Comparison of ENCODE assay signal across 7 mouse cellular contexts in genomic region chr2:181286629-181287337, GRCm38 (mm10). TPM values are rescaled to one million over a fixed set of nuclear protein-coding genes. Genes with fewer than 3 reads are reported as not detected.
DNase-seq lines count a peak whose midpoint lies in the region; ATAC-seq lines count a peak whose summit lies in the region.

No protein-coding gene starts in this region.

- H3K36me3 ChIP-seq in neural tube, embryonic 11.5 days (ENCODE audit: control insufficient read depth, insufficient read depth, low read length): no peaks in the 10 kb centered on the region; the same call in 1 of the 2 replicates
- H3K36me3 ChIP-seq in embryonic facial prominence, embryonic 15.5 days: peaks cover 9% of the 10 kb centered on the region
- peaks cover 32% of the 10 kb centered on the region for H3K36me3 ChIP-seq in limb, embryonic 12.5 days
- H3K36me3 ChIP-seq in stomach, embryonic 14.5 days (ENCODE audit: control insufficient read depth, insufficient read depth, low read length): 0 out of 2 replicates have a peak, but pooled peaks cover 3% of the 10 kb centered on the region

- DNase-seq in neural tube, embryonic 11.5 days (ENCODE audit: low spot score): no peak
- no peak for DNase-seq in neural tube, embryonic 10.5 days (ENCODE audit: extremely low spot score, low spot score)
- DNase-seq in urinary bladder, postnatal 36 days (ENCODE audit: low spot score in 2 of 2): no peak
- no peak for DNase-seq in left cerebral cortex, adult 8-10 months (ENCODE audit: low spot score in 2 of 2)

- peak overlapping the region; percentile 60 for H3K4me3 ChIP-seq in neural tube, embryonic 11.5 days (ENCODE audit: low read depth, low read length)
- H3K4me3 ChIP-seq in embryonic facial prominence, embryonic 15.5 days (replicated peaks): peak overlapping the region; percentile 69
- H3K4me3 ChIP-seq in limb, embryonic 12.5 days (replicated peaks): peak overlapping the region; percentile 61
- H3K4me3 ChIP-seq in stomach, embryonic 14.5 days (ENCODE audit: low read depth, low read length): peak overlapping the region; percentile 68

- H3K9ac ChIP-seq in neural tube, embryonic 11.5 days (ENCODE audit: low read length): peak overlapping the region; percentile 93
- peak overlapping the region; percentile 69 for H3K9ac ChIP-seq in embryonic facial prominence, embryonic 15.5 days
- peak overlapping the region; percentile 79 for H3K9ac ChIP-seq in limb, embryonic 12.5 days (replicated peaks)
- peak overlapping the region; percentile 71 for H3K9ac ChIP-seq in stomach, embryonic 14.5 days (replicated peaks; ENCODE audit: low read depth, low read length)

- H3K9me3 ChIP-seq in neural tube, embryonic 11.5 days (ENCODE audit: control insufficient read depth, low read length): no peaks in the 10 kb centered on the region
- H3K9me3 ChIP-seq in embryonic facial prominence, embryonic 15.5 days (replicated peaks): no peaks in the 10 kb centered on the region
- H3K9me3 ChIP-seq in limb, embryonic 12.5 days: no peaks in the 10 kb centered on the region
- no peaks in the 10 kb centered on the region for H3K9me3 ChIP-seq in stomach, embryonic 14.5 days (ENCODE audit: control insufficient read depth, low read depth, low read length)

- peak overlapping the region; percentile 70 for H3K4me2 ChIP-seq in neural tube, embryonic 11.5 days (ENCODE audit: low read depth)
- peak overlapping the region; percentile 58 for H3K4me2 ChIP-seq in embryonic facial prominence, embryonic 15.5 days (replicated peaks)
- H3K4me2 ChIP-seq in limb, embryonic 12.5 days: peak overlapping the region; percentile 62
- peak overlapping the region; percentile 76 for H3K4me2 ChIP-seq in stomach, embryonic 14.5 days (replicated peaks; ENCODE audit: low read depth, low read length)

- no peak for ATAC-seq in neural tube, embryonic 11.5 days (ENCODE audit: insufficient read depth, low FRiP score, low TSS enrichment)
- no peak for ATAC-seq in embryonic facial prominence, embryonic 15.5 days (ENCODE audit: insufficient number of reproducible peaks, low FRiP score, low TSS enrichment, low read depth)
- no peak for ATAC-seq in limb, embryonic 12.5 days (ENCODE audit: insufficient number of reproducible peaks, insufficient read depth, low FRiP score, low TSS enrichment, low read depth)
- no peak for ATAC-seq in stomach, embryonic 14.5 days (ENCODE audit: insufficient number of reproducible peaks, insufficient read depth, low FRiP score, low read depth)

- H3K27me3 ChIP-seq in neural tube, embryonic 11.5 days (ENCODE audit: control insufficient read depth, insufficient read depth, low read length): no peaks in the 10 kb centered on the region
- H3K27me3 ChIP-seq in embryonic facial prominence, embryonic 15.5 days: no peaks in the 10 kb centered on the region
- H3K27me3 ChIP-seq in limb, embryonic 12.5 days: no peaks in the 10 kb centered on the region
- H3K27me3 ChIP-seq in stomach, embryonic 14.5 days (ENCODE audit: control insufficient read depth, insufficient read depth, low read length): no peaks in the 10 kb centered on the region

- H3K27ac ChIP-seq in neural tube, embryonic 11.5 days (ENCODE audit: low read depth, low read length): peak overlapping the region; percentile 94
- peak overlapping the region; percentile 95 for H3K27ac ChIP-seq in embryonic facial prominence, embryonic 15.5 days (replicated peaks)
- H3K27ac ChIP-seq in limb, embryonic 12.5 days: peak overlapping the region; percentile 96
- peak overlapping the region; percentile 94 for H3K27ac ChIP-seq in stomach, embryonic 14.5 days (ENCODE audit: low read length)

- WGBS in neural tube, embryonic 11.5 days: 52% methylated on average over 6 of the region's 6 CpGs
- WGBS in embryonic facial prominence, embryonic 15.5 days: 48% methylated on average over 6 of the region's 6 CpGs
- 54% methylated on average over 6 of the region's 6 CpGs for WGBS in limb, embryonic 12.5 days
- WGBS in stomach, embryonic 14.5 days: 52% methylated on average over 6 of the region's 6 CpGs

- peaks cover 7% of the 10 kb centered on the region for H3K4me1 ChIP-seq in neural tube, embryonic 11.5 days (ENCODE audit: control insufficient read depth, insufficient read depth, low read length)
- H3K4me1 ChIP-seq in embryonic facial prominence, embryonic 15.5 days: peaks cover 14% of the 10 kb centered on the region
- H3K4me1 ChIP-seq in limb, embryonic 12.5 days (replicated peaks): peaks cover 15% of the 10 kb centered on the region
- H3K4me1 ChIP-seq in stomach, embryonic 14.5 days (ENCODE audit: control insufficient read depth, insufficient read depth, low read length): peaks cover 12% of the 10 kb centered on the region; the same call in 1 of the 2 replicates

RNA-seq across cellular contexts. Expression of gene Gmeb2, which starts 1.1 kb away (rescaled TPM):
- 21.6 and 21.9 TPM in 2 replicates for polyA plus RNA-seq in neural tube, embryonic 11.5 days (2014; fragmentation: Nextera tagmentation; extraction: Ambion mirVana)
- 14.7 and 14.8 TPM in 2 replicates for polyA plus RNA-seq in embryonic facial prominence, embryonic 15.5 days (2015; fragmentation: Nextera tagmentation; extraction: Ambion mirVana)
- polyA plus RNA-seq in limb, embryonic 12.5 days (2016; fragmentation: Nextera tagmentation; extraction: Ambion mirVana): 21.0 and 22.5 TPM in 2 replicates
- polyA plus RNA-seq in stomach, embryonic 14.5 days (2014; fragmentation: Nextera tagmentation; extraction: Ambion mirVana): 14.6 and 15.4 TPM in 2 replicates
- 10 to 100 TPM; 20.0 to 24.2 (median 21.6) TPM for total RNA-seq in left cerebral cortex, adult 8-10 months (2022)

RNA-seq across cellular contexts. Expression of gene Stmn3, which starts 27.5 kb away (rescaled TPM):
- polyA plus RNA-seq in neural tube, embryonic 11.5 days (2014; fragmentation: Nextera tagmentation; extraction: Ambion mirVana): 391 and 430 TPM in 2 replicates
- polyA plus RNA-seq in embryonic facial prominence, embryonic 15.5 days (2015; fragmentation: Nextera tagmentation; extraction: Ambion mirVana): 16.2 and 24.7 TPM in 2 replicates
- 0.56 and 5.2 TPM in 2 replicates for polyA plus RNA-seq in limb, embryonic 12.5 days (2016; fragmentation: Nextera tagmentation; extraction: Ambion mirVana)
- polyA plus RNA-seq in stomach, embryonic 14.5 days (2014; fragmentation: Nextera tagmentation; extraction: Ambion mirVana): 51.9 and 54.8 TPM in 2 replicates
- 100 to 1,000 TPM; 608 to 681 (median 642) TPM for total RNA-seq in left cerebral cortex, adult 8-10 months (2022)

RNA-seq across cellular contexts. Expression of gene Rtel1, which starts 32.8 kb away (rescaled TPM):
- polyA plus RNA-seq in neural tube, embryonic 11.5 days (2014; fragmentation: Nextera tagmentation; extraction: Ambion mirVana): 53.7 and 61.8 TPM in 2 replicates
- 35.5 and 40.8 TPM in 2 replicates for polyA plus RNA-seq in embryonic facial prominence, embryonic 15.5 days (2015; fragmentation: Nextera tagmentation; extraction: Ambion mirVana)
- 58.8 and 69.9 TPM in 2 replicates for polyA plus RNA-seq in limb, embryonic 12.5 days (2016; fragmentation: Nextera tagmentation; extraction: Ambion mirVana)
- polyA plus RNA-seq in stomach, embryonic 14.5 days (2014; fragmentation: Nextera tagmentation; extraction: Ambion mirVana): 48.3 and 57.3 TPM in 2 replicates
- total RNA-seq in left cerebral cortex, adult 8-10 months (2022): 10 to 100 TPM; 28.9 to 35.7 (median 29.6) TPM

RNA-seq across cellular contexts. Expression of gene Helz2, which starts 45.0 kb away (rescaled TPM):
- 0.64 and 0.68 TPM in 2 replicates for polyA plus RNA-seq in neural tube, embryonic 11.5 days (2014; fragmentation: Nextera tagmentation; extraction: Ambion mirVana)
- 0.99 and 1.1 TPM in 2 replicates for polyA plus RNA-seq in embryonic facial prominence, embryonic 15.5 days (2015; fragmentation: Nextera tagmentation; extraction: Ambion mirVana)
- 1.3 and 1.4 TPM in 2 replicates for polyA plus RNA-seq in limb, embryonic 12.5 days (2016; fragmentation: Nextera tagmentation; extraction: Ambion mirVana)
- polyA plus RNA-seq in stomach, embryonic 14.5 days (2014; fragmentation: Nextera tagmentation; extraction: Ambion mirVana): 1.5 and 1.9 TPM in 2 replicates
- total RNA-seq in left cerebral cortex, adult 8-10 months (2022): 1 to 10 TPM; 2.3 to 3.5 (median 2.5) TPM
